Mouse (Mus musculus): ENCODE measurements at regions not wholly inside any gene's neighbourhood (a gene's known extent, or its start where the extent isn't known, plus 50 kb on each side); places are given as distances from the start of the nearest gene placed in this dataset.
"Not testable (repeated sequence)": the region's sequence is repeated elsewhere in the genome, so short reads cannot be mapped to it uniquely, and the experiment has no call there.

DNA sequence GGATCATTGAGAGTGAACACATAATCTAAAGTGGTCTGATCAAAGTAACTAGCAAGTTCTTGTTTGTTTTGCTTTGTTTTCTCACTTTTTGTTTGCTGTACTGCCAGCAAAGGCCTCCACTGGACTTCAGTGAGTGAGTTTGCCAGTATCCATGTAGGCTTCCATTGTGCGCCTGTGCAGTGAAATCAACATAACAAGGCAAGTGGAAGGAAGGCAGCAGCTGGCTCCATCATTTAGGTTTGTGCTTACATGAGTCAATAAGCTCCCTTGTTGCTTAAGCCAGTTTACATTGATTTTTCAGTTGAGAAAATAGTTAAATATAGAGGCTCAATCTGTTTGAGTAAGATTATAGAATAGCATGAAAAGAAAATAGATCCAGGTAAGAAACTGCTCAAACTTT is 1255.7 kb upstream of the Nudt12 start:
- no peak overlapping the region for H3K4me2 ChIP-seq
- H3K9ac ChIP-seq = no peak overlapping the region
- H3K27ac ChIP-seq (replicated peaks) = no peak overlapping the region
- no peak for ATAC-seq (ENCODE audit: low FRiP score, low read depth)
- H3K4me1 ChIP-seq (replicated peaks) = no peaks in the 10 kb centered on the region
- no peaks in the 10 kb centered on the region for H3K27me3 ChIP-seq
- no peaks in the 10 kb centered on the region for H3K36me3 ChIP-seq
- WGBS = 87% methylated on average over 1 of the region's 1 CpGs
- no peak overlapping the region for H3K4me3 ChIP-seq
- H3K9me3 ChIP-seq = no peaks in the 10 kb centered on the region

- no peak for ATAC-seq (ENCODE audit: low FRiP score, low read depth)
- H3K4me3 ChIP-seq = no peak overlapping the region
- H3K36me3 ChIP-seq = no peaks in the 10 kb centered on the region
- no peak overlapping the region for H3K27ac ChIP-seq (replicated peaks)
- H3K4me2 ChIP-seq = peak overlapping the region; percentile 29; the same call in 1 of the 2 replicates
- H3K9ac ChIP-seq = no peak overlapping the region
- 57% methylated on average over 12 of the region's 12 CpGs for WGBS
- H3K9me3 ChIP-seq = no peaks in the 10 kb centered on the region
- H3K4me1 ChIP-seq (replicated peaks) = no peaks in the 10 kb centered on the region
- no peaks in the 10 kb centered on the region for H3K27me3 ChIP-seq
Observed at GRCm38 (mm10) chr17:60267247-60268216, 1254.4 kb upstream of the Nudt12 start.

GRCm38 (mm10) chr17:60255338-60255737 is 1242.2 kb upstream of the Nudt12 start:
- not testable (repeated sequence) for H3K4me1 ChIP-seq (replicated peaks); H3K27ac ChIP-seq (replicated peaks); H3K9ac ChIP-seq; H3K27me3 ChIP-seq; H3K4me2 ChIP-seq; ATAC-seq (ENCODE audit: low FRiP score, low read depth); H3K36me3 ChIP-seq; H3K4me3 ChIP-seq; H3K9me3 ChIP-seq

- H3K27ac ChIP-seq (replicated peaks) = no peak overlapping the region
- H3K27me3 ChIP-seq = no peaks in the 10 kb centered on the region
- H3K9ac ChIP-seq = no peak overlapping the region
- no peaks in the 10 kb centered on the region for H3K9me3 ChIP-seq
- H3K4me2 ChIP-seq = no peak overlapping the region
- 69% methylated on average over 1 of the region's 1 CpGs for WGBS
- H3K36me3 ChIP-seq = no peaks in the 10 kb centered on the region
- no peak for ATAC-seq (ENCODE audit: low FRiP score, low read depth)
- no peak overlapping the region for H3K4me3 ChIP-seq
- no peaks in the 10 kb centered on the region for H3K4me1 ChIP-seq (replicated peaks)
Observed at GRCm38 (mm10) chr17:60249923-60250322, 1236.8 kb upstream of the Nudt12 start.

DNA sequence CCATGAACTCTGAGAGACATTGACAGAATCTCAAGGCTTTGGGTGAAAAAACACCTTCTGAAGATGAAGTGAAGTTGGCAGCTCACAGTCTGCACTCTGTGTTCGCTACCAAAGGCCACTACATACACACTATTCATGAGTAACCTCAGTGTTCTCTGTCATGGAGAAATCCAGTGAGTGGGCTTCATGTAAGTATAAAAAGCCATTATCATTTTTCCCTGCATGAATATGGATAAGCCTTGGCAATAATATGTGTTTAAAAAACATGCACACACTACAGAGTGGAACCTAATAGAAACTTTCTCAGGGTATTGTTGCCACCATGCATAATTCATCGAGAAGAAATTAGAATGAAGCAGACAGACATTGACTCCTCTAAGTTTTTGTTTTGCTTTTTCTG is 1221.3 kb upstream of the Nudt12 start:
- 42% methylated on average over 2 of the region's 2 CpGs for WGBS
- Histone ChIP-seq H3K4me2 (no peak overlapping the region), H3K9me3 (no peaks in the 10 kb centered on the region)

DNA sequence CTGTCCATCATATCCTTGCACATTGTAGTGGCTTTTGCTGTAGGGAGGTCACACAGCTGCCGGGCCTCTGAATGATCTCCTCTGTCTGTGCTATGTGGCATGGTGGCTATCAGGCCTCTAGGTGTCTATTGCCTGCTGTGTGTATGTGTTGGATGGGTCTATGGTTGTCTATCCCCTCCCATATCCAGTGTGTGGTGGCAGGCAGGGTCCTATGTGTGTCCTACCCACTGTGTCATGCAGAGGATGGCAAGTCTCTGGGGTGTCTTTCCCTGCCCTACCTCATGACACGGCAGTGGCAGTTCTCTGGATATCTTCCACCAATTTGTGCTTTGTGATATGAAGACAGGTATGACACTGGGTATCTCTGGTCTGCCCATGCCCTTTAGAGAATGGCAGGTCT is 1183.8 kb upstream of the Nudt12 start:
- Histone ChIP-seq H3K36me3 (no peaks in the 10 kb centered on the region), H3K4me3 (no peak overlapping the region), H3K9me3 (no peaks in the 10 kb centered on the region), H3K27ac (replicated peaks) (no peak overlapping the region), H3K9ac (no peak overlapping the region), H3K27me3 (no peaks in the 10 kb centered on the region), H3K4me2 (no peak overlapping the region), H3K4me1 (replicated peaks) (no peaks in the 10 kb centered on the region)
- no peak for ATAC-seq (ENCODE audit: low FRiP score, low read depth)
- WGBS = 96% methylated on average over 2 of the region's 2 CpGs

More for the DNA sequence above, 1221.3 kb upstream of the Nudt12 start:
- H3K27me3 ChIP-seq = no peaks in the 10 kb centered on the region
- no peak overlapping the region for H3K9ac ChIP-seq
- H3K4me3 ChIP-seq = no peak overlapping the region
- no peak overlapping the region for H3K27ac ChIP-seq (replicated peaks)
- no peaks in the 10 kb centered on the region for H3K4me1 ChIP-seq (replicated peaks)
- peak; percentile 59; the same call in 1 of the 2 replicates for ATAC-seq (ENCODE audit: low FRiP score, low read depth)
- no peaks in the 10 kb centered on the region for H3K36me3 ChIP-seq

DNA sequence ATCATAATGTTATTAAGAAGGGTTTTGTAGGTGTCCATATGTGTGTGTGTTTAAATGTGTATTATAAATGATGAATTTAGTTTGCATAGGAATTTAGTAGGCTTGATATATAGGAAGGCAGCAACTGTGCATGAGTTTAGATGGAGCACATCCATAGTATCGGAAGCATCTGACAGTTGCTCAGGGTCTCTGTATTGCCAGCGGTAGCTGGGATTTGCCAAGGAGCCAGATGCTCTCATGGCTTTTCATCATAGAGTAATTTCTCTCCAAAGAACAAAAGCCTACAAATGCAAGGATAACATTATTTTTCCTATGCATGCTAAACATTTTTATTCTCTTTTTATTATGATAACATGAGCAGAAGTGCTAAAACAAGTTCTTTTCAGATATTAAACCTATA is 1168.1 kb upstream of the Nudt12 start:
- Histone ChIP-seq H3K27ac (replicated peaks) (no peak overlapping the region), H3K4me1 (replicated peaks) (no peaks in the 10 kb centered on the region), H3K9ac (no peak overlapping the region), H3K36me3 (no peaks in the 10 kb centered on the region), H3K4me2 (no peak overlapping the region), H3K27me3 (no peaks in the 10 kb centered on the region), H3K9me3 (no peaks in the 10 kb centered on the region), H3K4me3 (no peak overlapping the region)
- ATAC-seq (ENCODE audit: low FRiP score, low read depth) = no peak
- 71% methylated on average over 2 of the region's 2 CpGs for WGBS

DNA sequence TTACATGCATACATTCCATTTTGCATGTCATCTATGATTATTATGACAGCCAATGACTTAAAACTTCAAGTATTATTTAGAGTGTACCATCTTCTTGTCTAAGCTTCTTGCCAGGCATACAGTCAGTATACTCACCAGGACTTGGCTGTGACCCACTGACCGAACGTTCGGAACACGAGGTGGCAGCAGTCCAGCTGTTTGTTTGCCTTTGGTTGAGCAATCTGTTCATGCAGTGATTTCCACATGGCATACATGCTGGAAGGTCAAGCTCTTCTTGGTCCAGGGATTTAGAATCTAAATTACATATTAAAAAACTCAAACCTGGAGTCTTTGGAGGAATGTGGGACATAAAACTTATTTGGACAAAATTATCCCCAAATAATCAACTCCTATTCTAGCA is 1167.5 kb upstream of the Nudt12 start:
- 70% methylated on average over 4 of the region's 4 CpGs for WGBS
- H3K4me3 ChIP-seq = no peak overlapping the region
- H3K9ac ChIP-seq = no peak overlapping the region
- H3K9me3 ChIP-seq = no peaks in the 10 kb centered on the region
- no peak overlapping the region for H3K4me2 ChIP-seq
- no peaks in the 10 kb centered on the region for H3K4me1 ChIP-seq (replicated peaks)
- no peaks in the 10 kb centered on the region for H3K27me3 ChIP-seq
- H3K36me3 ChIP-seq = no peaks in the 10 kb centered on the region
- no peak for ATAC-seq (ENCODE audit: low FRiP score, low read depth)
- H3K27ac ChIP-seq (replicated peaks) = no peak overlapping the region

DNA sequence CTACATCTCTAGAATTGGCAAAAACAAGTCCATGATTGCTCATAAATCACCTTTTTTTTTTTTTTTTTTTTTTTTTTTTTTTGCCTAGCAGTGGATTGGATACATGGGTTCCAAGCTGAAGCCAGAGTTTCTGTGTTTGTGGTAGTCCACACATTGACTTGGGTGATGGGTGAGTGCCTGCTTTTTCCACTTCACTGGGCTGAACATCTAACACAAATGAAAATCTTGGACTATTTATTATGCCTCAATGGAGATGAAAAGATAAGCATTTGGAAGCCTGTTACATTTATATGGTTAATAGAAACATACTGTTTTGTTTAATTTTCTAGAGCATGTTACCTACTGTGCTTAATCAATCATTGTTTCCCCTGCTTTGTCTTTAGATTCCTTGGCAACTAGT is 1152.4 kb upstream of the Nudt12 start:
- H3K27ac ChIP-seq (replicated peaks) = no peak overlapping the region
- H3K27me3 ChIP-seq = no peaks in the 10 kb centered on the region
- H3K9me3 ChIP-seq = no peaks in the 10 kb centered on the region
- no peak overlapping the region for H3K9ac ChIP-seq
- H3K4me3 ChIP-seq = no peak overlapping the region
- no peaks in the 10 kb centered on the region for H3K36me3 ChIP-seq
- no peak overlapping the region for H3K4me2 ChIP-seq
- peak; percentile 51; the same call in 1 of the 2 replicates for ATAC-seq (ENCODE audit: low FRiP score, low read depth)
- H3K4me1 ChIP-seq (replicated peaks) = no peaks in the 10 kb centered on the region

- H3K4me1 ChIP-seq (replicated peaks) = peaks cover 5% of the 10 kb centered on the region; the same call in 1 of the 2 replicates
- H3K9me3 ChIP-seq = no peaks in the 10 kb centered on the region
- no peak overlapping the region for H3K4me3 ChIP-seq
- H3K36me3 ChIP-seq = no peaks in the 10 kb centered on the region
- no peak for ATAC-seq (ENCODE audit: low FRiP score, low read depth)
- WGBS = 57% methylated on average over 4 of the region's 4 CpGs
- H3K27me3 ChIP-seq = no peaks in the 10 kb centered on the region
- no peak overlapping the region for H3K4me2 ChIP-seq
- no peak overlapping the region for H3K9ac ChIP-seq
- no peak overlapping the region for H3K27ac ChIP-seq (replicated peaks)
Observed at GRCm38 (mm10) chr17:60130589-60130988, 1117.4 kb upstream of the Nudt12 start.

- Histone ChIP-seq H3K4me2 (no peak overlapping the region), H3K4me1 (replicated peaks) (no peaks in the 10 kb centered on the region), H3K4me3 (no peak overlapping the region), H3K36me3 (no peaks in the 10 kb centered on the region), H3K9ac (no peak overlapping the region), H3K27ac (replicated peaks) (no peak overlapping the region), H3K9me3 (no peaks in the 10 kb centered on the region), H3K27me3 (no peaks in the 10 kb centered on the region)
- no peak for ATAC-seq (ENCODE audit: low FRiP score, low read depth)
Observed at GRCm38 (mm10) chr17:60098763-60099162, 1085.6 kb upstream of the Nudt12 start.
